Mouse (Mus musculus) brown adipose tissue, adult 24 weeks (tissue): ENCODE measurements around the gene Pcf11. TPM values are rescaled to one million over a fixed set of nuclear protein-coding genes. Genes with fewer than 3 reads are reported as not detected.

Source experiments
- polyA plus RNA-seq: library from polyadenylated mRNA; stranded (reverse); fragments of >200 nt; gene quantifications from 2 replicates; pipeline ENCODE4 v1.2.4, GENCODE M21; 2012; ENCODE audit not compliant: missing spikeins, insufficient read depth, insufficient read length

Gene Pcf11
- polyA plus RNA-seq, 1 experiment = 20.2 TPM

Other genes with a start within 250 kb of the Pcf11 start
- 28.7 and 44.4 TPM in 2 replicates for gene Ccdc90b, start 108.8 kb downstream of the Pcf11 start, polyA plus RNA-seq
- gene Ankrd42, start 32.8 kb downstream of the Pcf11 start, polyA plus RNA-seq = 1.2 and 2.5 TPM in 2 replicates
- gene Rab30, start 71.7 kb upstream of the Pcf11 start, polyA plus RNA-seq = 16.0 and 20.6 TPM in 2 replicates
- gene Ddias, start 204.3 kb upstream of the Pcf11 start, polyA plus RNA-seq = not detected in 2 replicates
- 11.4 and 11.9 TPM in 2 replicates for gene Prcp, start 204.5 kb upstream of the Pcf11 start, polyA plus RNA-seq